Mouse (Mus musculus) cortical plate, adult 2 months (tissue): ENCODE results near the gene Astl.

Experiments used
- CTCF ChIP-seq: fragments of 200-500 bp; IDR thresholded peaks from 2 replicates; pipeline ENCODE4 v1.5.1; 2011; ENCODE audit warnings: mild to moderate bottlenecking, control low read depth, low read length; ENCODE audit not compliant: insufficient read depth; ENCODE audit errors: extremely low read depth
- POLR2A ChIP-seq: fragments of 200-500 bp; IDR thresholded peaks from 2 replicates; pipeline ENCODE4 v1.6.1; 2011; ENCODE audit warnings: mild to moderate bottlenecking, low read length, control low read depth; ENCODE audit not compliant: insufficient read depth; ENCODE audit errors: extremely low read depth

- TF ChIP-seq CTCF (no peak), POLR2A (no peak)
Observed at GRCm38 (mm10) chr2:127328090-127328851, 10.2 kb upstream of the Astl start.
